Mouse (Mus musculus) intestine, embryonic 14.5 days (tissue): ENCODE measurements at regions not wholly inside any gene's neighbourhood (a gene's known extent, or its start where the extent isn't known, plus 50 kb on each side); places are given as distances from the start of the nearest gene placed in this dataset.
A peak's percentile ranks its signal among the peaks of the same experiment; 100 is the strongest.

ENCODE experiments used
- ATAC-seq: fragments of 200-750 bp; cut with Nextera tagmentation; replicated peaks from 2 replicates; pipeline ENCODE4 v1.8.0; 2017; ENCODE audit warnings: low read depth, moderate number of reproducible peaks, moderate TSS enrichment, moderate library complexity; ENCODE audit not compliant: low FRiP score, low TSS enrichment
- DNase-seq: peaks from one replicate; pipeline ENCODE4 v3.0.0-alpha.2; 2018; ENCODE audit warnings: low spot score
- H3K27ac ChIP-seq: fragments of 300-500 bp; sonication (generic); 2 replicates; pipeline ENCODE4 v1.5.1; 2014; ENCODE audit warnings: low read depth, mild to moderate bottlenecking, control low read depth
- H3K27me3 ChIP-seq: fragments of 300-500 bp; sonication (generic); replicated peaks from 2 replicates; pipeline ENCODE4 v1.6.1; 2014; ENCODE audit warnings: low read length, control low read depth; ENCODE audit not compliant: control insufficient read depth, insufficient read depth
- H3K36me3 ChIP-seq: fragments of 300-500 bp; sonication (generic); 2 replicates; pipeline ENCODE4 v1.6.1; 2014; ENCODE audit warnings: low read length, control low read depth; ENCODE audit not compliant: control insufficient read depth, insufficient read depth
- H3K4me1 ChIP-seq: fragments of 300-500 bp; sonication (generic); replicated peaks from 2 replicates; pipeline ENCODE4 v1.6.1; 2014; ENCODE audit warnings: low read length, control low read depth, mixed read lengths; ENCODE audit not compliant: control insufficient read depth, insufficient read depth
- H3K4me2 ChIP-seq: fragments of 300-500 bp; sonication (generic); 2 replicates; pipeline ENCODE4 v1.6.1; 2014; ENCODE audit warnings: low read length
- H3K4me3 ChIP-seq: fragments of 300-500 bp; sonication (generic); 2 replicates; pipeline ENCODE4 v1.5.1; 2014; ENCODE audit warnings: low read depth, low read length, control low read depth, mixed read lengths
- H3K9ac ChIP-seq: fragments of 300-500 bp; sonication (generic); 2 replicates; pipeline ENCODE4 v1.6.1; 2014; ENCODE audit warnings: mild to moderate bottlenecking, low read length
- H3K9me3 ChIP-seq: fragments of 300-500 bp; sonication (generic); 2 replicates; pipeline ENCODE4 v1.6.1; 2016; ENCODE audit warnings: low read length, control low read depth; ENCODE audit not compliant: control insufficient read depth
- WGBS: fragments of 180-500 bp; shearing (Covaris S2); extraction: QIAGEN DNeasy Blood & Tissue Kit; methylation state at CpG from one replicate; pipeline ENCODE4 v1.1.7; 2014; 5-methylcytosine and 5-hydroxymethylcytosine counted together

DNA sequence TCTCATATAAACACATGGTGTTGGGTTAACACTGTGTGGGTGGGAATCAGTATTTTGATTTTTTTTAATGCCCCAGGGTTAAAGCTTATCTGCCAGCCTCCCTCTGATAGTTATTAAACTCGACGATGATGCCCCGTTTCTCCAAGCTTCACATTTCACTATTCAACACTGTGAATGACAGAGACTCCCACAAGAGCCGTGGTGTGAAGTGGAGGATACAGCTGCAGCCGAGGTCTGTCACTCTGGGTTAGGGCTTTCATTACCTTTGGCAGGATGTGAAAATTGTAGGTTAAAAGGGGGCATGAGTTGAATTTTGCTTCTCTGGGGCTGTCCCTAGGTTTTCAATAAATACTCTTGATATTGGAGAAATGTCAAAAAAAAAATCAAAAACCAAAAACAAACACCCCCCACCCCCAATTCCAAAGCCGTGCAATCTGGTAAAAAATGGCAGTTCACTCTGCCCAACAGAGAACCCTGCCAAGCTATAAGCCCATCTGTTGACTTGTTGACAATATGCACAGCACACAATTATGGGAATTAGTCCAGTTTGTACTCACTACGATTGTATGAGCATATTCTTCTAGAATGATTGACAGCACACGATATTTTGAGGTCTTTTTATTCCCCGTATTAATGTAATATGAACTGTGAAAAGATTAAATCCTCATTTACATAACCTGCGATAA is 269.7 kb downstream of the Stim2 start:
- H3K27ac ChIP-seq, result no peak overlapping the region
- H3K9ac ChIP-seq, result no peak overlapping the region
- H3K4me3 ChIP-seq, result no peak overlapping the region
- H3K36me3 ChIP-seq, result no peaks in the 10 kb centered on the region
- no peak overlapping the region for H3K4me2 ChIP-seq
- H3K4me1 ChIP-seq, result no peaks in the 10 kb centered on the region
- DNase-seq, result no peak
- ATAC-seq, result no peak
- 63% methylated on average over 10 of the region's 10 CpGs for WGBS
- no peaks in the 10 kb centered on the region for H3K9me3 ChIP-seq
- no peaks in the 10 kb centered on the region for H3K27me3 ChIP-seq

GRCm38 (mm10) chr5:54279357-54279756 is 281.1 kb downstream of the Stim2 start:
- H3K4me1 ChIP-seq, result no peaks in the 10 kb centered on the region
- WGBS, result 62% methylated on average over 8 of the region's 8 CpGs
- ATAC-seq (no peak), DNase-seq (no peak)
- no peak overlapping the region for H3K4me2 ChIP-seq
- no peaks in the 10 kb centered on the region for H3K36me3 ChIP-seq
- no peak overlapping the region for H3K9ac ChIP-seq
- no peaks in the 10 kb centered on the region for H3K27me3 ChIP-seq
- H3K9me3 ChIP-seq, result no peaks in the 10 kb centered on the region
- H3K27ac ChIP-seq, result no peak overlapping the region
- no peak overlapping the region for H3K4me3 ChIP-seq

DNA sequence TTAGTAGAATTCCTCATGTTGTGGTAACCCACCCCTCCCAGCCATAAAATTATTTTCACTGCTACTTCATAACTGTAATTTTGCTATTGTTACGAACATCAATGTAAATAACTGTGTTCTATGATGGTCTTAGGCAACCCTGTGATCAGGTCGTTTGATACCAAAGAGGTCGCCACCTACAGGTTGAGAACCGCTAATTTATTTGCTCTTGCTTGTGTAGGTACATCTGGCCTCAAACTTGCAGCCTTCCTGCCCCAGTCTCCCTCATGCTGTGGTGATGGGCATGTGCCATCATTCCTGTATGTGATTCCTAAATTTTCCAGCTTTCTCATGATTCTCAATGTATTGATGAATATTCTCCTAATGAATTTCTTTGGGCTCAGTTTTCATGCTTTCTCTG is 282.4 kb downstream of the Stim2 start:
- no peaks in the 10 kb centered on the region for H3K27me3 ChIP-seq
- WGBS, result 47% methylated on average over 4 of the region's 4 CpGs
- no peak overlapping the region for H3K9ac ChIP-seq
- H3K9me3 ChIP-seq, result no peaks in the 10 kb centered on the region
- DNase-seq (no peak), ATAC-seq (no peak)
- H3K4me3 ChIP-seq, result no peak overlapping the region
- H3K4me2 ChIP-seq, result no peak overlapping the region
- no peak overlapping the region for H3K27ac ChIP-seq
- H3K36me3 ChIP-seq, result no peaks in the 10 kb centered on the region
- H3K4me1 ChIP-seq, result no peaks in the 10 kb centered on the region

DNA sequence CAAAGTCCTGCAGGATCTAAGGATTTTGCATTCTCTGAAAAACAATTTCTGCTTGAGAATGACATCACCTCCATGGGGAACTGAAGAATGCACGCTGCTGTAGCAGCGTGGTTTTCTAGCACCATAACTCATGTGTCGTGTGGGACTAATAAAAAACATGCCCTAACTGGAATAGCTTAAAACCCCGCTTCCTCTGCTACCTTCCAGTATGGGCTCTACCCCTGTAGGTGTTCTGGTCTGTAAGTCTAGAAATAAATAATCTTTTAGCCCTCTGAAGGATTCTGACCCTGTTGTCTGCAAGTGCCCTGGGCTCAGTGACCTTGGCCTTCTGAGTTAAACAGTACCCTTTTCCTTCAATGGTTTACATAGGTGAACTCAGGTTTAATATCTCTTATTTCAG is 282.8 kb downstream of the Stim2 start:
- Histone ChIP-seq H3K9me3 (no peaks in the 10 kb centered on the region), H3K9ac (no peak overlapping the region), H3K4me1 (no peaks in the 10 kb centered on the region), H3K27me3 (no peaks in the 10 kb centered on the region), H3K36me3 (no peaks in the 10 kb centered on the region), H3K27ac (no peak overlapping the region), H3K4me2 (no peak overlapping the region), H3K4me3 (no peak overlapping the region)
- 33% methylated on average over 4 of the region's 4 CpGs for WGBS
- DNase-seq (no peak), ATAC-seq (no peak)

DNA sequence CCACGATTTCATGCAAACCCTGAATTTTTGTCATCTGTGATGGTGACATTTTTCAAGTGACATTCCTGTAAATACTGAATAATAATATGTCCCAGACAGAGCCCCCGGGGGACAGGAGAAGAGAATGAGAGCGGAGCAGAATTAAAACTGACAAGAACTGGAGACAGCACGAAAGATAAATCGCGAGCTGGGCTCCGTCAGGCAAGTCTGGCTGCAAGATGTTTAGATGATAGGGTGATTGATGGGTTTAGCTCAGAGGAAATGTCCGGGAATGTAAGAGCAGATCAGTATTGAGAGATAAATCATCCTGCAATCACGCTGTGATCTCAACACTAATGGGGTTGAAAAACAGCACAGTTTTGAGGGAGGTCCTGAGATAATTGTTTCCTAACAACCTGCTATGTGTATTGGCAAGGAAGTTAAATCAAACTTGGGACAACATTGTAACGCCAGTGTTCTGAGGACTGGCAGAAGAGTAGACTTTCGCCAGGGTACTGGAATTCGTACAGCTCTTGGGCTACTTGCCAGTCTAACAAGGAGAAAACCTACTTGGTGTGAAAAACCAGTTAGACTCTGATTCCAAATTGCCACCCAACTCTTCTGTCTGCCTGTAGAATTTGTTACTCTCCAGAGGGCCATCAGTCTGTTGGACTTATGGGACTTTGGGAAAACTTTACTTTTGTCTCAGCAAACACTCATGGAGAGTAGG is 292.2 kb downstream of the Stim2 start:
- no peak for ATAC-seq

GRCm38 (mm10) chr5:54291940-54292339 is 293.6 kb downstream of the Stim2 start:
- no peak for DNase-seq
- H3K9ac ChIP-seq, result no peak overlapping the region
- ATAC-seq, result no peak
- H3K36me3 ChIP-seq, result no peaks in the 10 kb centered on the region
- H3K4me1 ChIP-seq, result peaks cover 7% of the 10 kb centered on the region
- H3K27me3 ChIP-seq, result no peaks in the 10 kb centered on the region
- no peak overlapping the region for H3K4me2 ChIP-seq
- no peak overlapping the region for H3K27ac ChIP-seq
- no peak overlapping the region for H3K4me3 ChIP-seq
- WGBS, result 16% methylated on average over 5 of the region's 5 CpGs
- H3K9me3 ChIP-seq, result no peaks in the 10 kb centered on the region

More for the DNA sequence above, 292.2 kb downstream of the Stim2 start:
- no peaks in the 10 kb centered on the region for H3K9me3 ChIP-seq
- H3K9ac ChIP-seq, result no peak overlapping the region
- 21% methylated on average over 12 of the region's 12 CpGs for WGBS
- no peak for DNase-seq
- peak overlapping the region; percentile 23; the same call in 1 of the 2 replicates for H3K4me2 ChIP-seq
- no peaks in the 10 kb centered on the region for H3K27me3 ChIP-seq
- H3K36me3 ChIP-seq, result no peaks in the 10 kb centered on the region
- no peak overlapping the region for H3K27ac ChIP-seq
- peaks cover 7% of the 10 kb centered on the region for H3K4me1 ChIP-seq
- no peak overlapping the region for H3K4me3 ChIP-seq

DNA sequence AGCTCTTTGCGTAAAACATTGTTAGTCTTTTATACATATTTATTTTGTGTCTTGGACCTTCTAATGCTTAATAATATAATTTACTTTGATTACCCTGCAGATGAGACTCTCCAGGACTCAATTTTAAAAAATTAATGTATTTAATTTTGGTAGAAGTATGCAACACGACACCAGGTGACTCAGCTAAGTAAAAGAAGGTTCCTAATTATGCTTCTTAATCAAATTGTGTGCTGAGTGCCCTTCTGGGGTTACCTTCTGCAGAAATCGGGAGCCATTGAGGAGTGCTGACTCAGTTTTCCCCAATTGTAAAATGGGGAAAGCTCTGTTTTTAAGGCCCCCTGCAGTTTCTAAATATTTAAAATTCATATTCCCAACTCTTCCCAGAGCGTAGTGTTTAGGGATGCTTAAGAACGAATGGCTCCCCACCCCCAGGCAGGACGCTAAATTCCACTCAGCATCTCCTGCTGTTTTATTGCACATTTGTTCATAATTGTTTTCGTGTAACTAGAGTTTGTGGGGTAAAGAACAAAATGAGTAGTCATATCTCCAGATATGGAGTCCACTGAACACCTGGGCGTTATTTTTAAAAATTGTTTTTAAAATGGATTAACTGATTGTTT is 315.5 kb downstream of the Stim2 start:
- Histone ChIP-seq H3K27me3 (no peaks in the 10 kb centered on the region), H3K4me3 (no peak overlapping the region), H3K4me2 (no peak overlapping the region), H3K36me3 (no peaks in the 10 kb centered on the region), H3K9me3 (no peaks in the 10 kb centered on the region), H3K27ac (no peak overlapping the region), H3K9ac (no peak overlapping the region), H3K4me1 (no peaks in the 10 kb centered on the region)
- ATAC-seq (no peak), DNase-seq (no peak)
- 85% methylated on average over 8 of the region's 8 CpGs for WGBS

DNA sequence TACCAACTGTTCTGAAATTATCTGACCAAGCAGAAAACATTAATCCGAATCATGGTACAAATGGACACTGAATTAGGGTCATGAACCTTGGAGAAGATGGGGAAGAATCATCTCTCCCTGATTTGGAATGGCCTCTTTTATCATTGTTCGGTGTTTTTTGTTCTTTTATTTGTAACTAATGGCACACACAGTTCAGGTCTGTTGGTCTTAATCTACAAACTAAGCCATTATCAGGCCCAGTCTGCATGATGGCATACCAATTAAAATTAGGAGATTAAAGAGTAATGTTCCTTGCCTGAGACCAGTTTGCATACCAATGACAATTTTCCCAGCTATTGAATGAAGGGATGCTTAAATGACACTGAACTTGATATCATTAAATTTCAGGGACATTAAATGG is 332.1 kb downstream of the Stim2 start:
- no peaks in the 10 kb centered on the region for H3K27me3 ChIP-seq
- no peak overlapping the region for H3K4me3 ChIP-seq
- H3K4me1 ChIP-seq, result no peaks in the 10 kb centered on the region
- no peak for DNase-seq
- no peak overlapping the region for H3K9ac ChIP-seq
- H3K27ac ChIP-seq, result no peak overlapping the region
- H3K36me3 ChIP-seq, result no peaks in the 10 kb centered on the region
- ATAC-seq, result no peak
- no peak overlapping the region for H3K4me2 ChIP-seq
- no peaks in the 10 kb centered on the region for H3K9me3 ChIP-seq
- 92% methylated on average over 2 of the region's 2 CpGs for WGBS
